Mouse (Mus musculus): Measurements from ENCODE around the gene Prune1. TPM values are rescaled to one million over a fixed set of nuclear protein-coding genes. Genes with fewer than 3 reads are reported as not detected.
"Not testable (repeated sequence)": the region's sequence is repeated elsewhere in the genome, so short reads cannot be mapped to it uniquely, and the experiment has no call there.

Prune1 gene
- total RNA-seq, 2 experiments from 2014 or later = 3.3 to 4.4 TPM

GRCm38 (mm10) chr3:95227214-95227613 lies 54.7 kb downstream of the Prune1 start:
- ATAC-seq (replicated peaks; ENCODE audit: low FRiP score, poor library complexity, severe bottlenecking) = no peak

GRCm38 (mm10) chr3:95224295-95224694 lies 57.6 kb downstream of the Prune1 start:
- no peak for ATAC-seq (replicated peaks; ENCODE audit: low FRiP score, poor library complexity, severe bottlenecking)

GRCm38 (mm10) chr3:95223041-95223440 lies 58.8 kb downstream of the Prune1 start:
- no peak for ATAC-seq (replicated peaks; ENCODE audit: low FRiP score, poor library complexity, severe bottlenecking)

- ATAC-seq (replicated peaks; ENCODE audit: low FRiP score, poor library complexity, severe bottlenecking) = no peak
Measured at GRCm38 (mm10) chr3:95218466-95219137, 63.3 kb downstream of the Prune1 start.

- ATAC-seq (replicated peaks; ENCODE audit: low FRiP score, poor library complexity, severe bottlenecking) = peak; percentile 89
Measured at GRCm38 (mm10) chr3:95217255-95218134, 64.4 kb downstream of the Prune1 start, which contains the start of gene Gabpb2. Gene Gabpb2 (minus strand): TSS chr3:95217916.

GRCm38 (mm10) chr3:95216655-95217254 lies 65.1 kb downstream of the Prune1 start:
- ATAC-seq (replicated peaks; ENCODE audit: low FRiP score, poor library complexity, severe bottlenecking) = peak; percentile 23; the same call in 1 of the 2 replicates

- no peak for ATAC-seq (replicated peaks; ENCODE audit: low FRiP score, poor library complexity, severe bottlenecking)
Measured at GRCm38 (mm10) chr3:95213609-95213975, 68.3 kb downstream of the Prune1 start.

- ATAC-seq (replicated peaks; ENCODE audit: low FRiP score, poor library complexity, severe bottlenecking) = not testable (repeated sequence)
Measured at GRCm38 (mm10) chr3:95212889-95213608, 68.8 kb downstream of the Prune1 start.

- ATAC-seq (replicated peaks; ENCODE audit: low FRiP score, poor library complexity, severe bottlenecking) = no peak
Measured at GRCm38 (mm10) chr3:95210585-95210984, 71.3 kb downstream of the Prune1 start.

GRCm38 (mm10) chr3:95208286-95208685 lies 73.6 kb downstream of the Prune1 start:
- no peak for ATAC-seq (replicated peaks; ENCODE audit: low FRiP score, poor library complexity, severe bottlenecking)

GRCm38 (mm10) chr3:95203880-95204279 lies 78.0 kb downstream of the Prune1 start:
- ATAC-seq (replicated peaks; ENCODE audit: low FRiP score, poor library complexity, severe bottlenecking) = no peak

Other genes starting within 250 kb of the Prune1 start
- gene Psmd4, start 239.5 kb downstream of the Prune1 start, total RNA-seq (2015; ENCODE audit: low replicate concordance) = 76.9 and 89.3 TPM in 2 replicates
- gene Psmd4, start 239.5 kb downstream of the Prune1 start, total RNA-seq (2017; ENCODE audit: low replicate concordance) = 102 and 150 TPM in 2 replicates
- 31.5 and 42.4 TPM in 2 replicates for gene Pip5k1a, start 175.1 kb downstream of the Prune1 start, total RNA-seq (2015; ENCODE audit: low replicate concordance)
- 71.0 and 81.5 TPM in 2 replicates for gene Pip5k1a, start 175.1 kb downstream of the Prune1 start, total RNA-seq (2017; ENCODE audit: low replicate concordance)
- gene Vps72, start 171.1 kb downstream of the Prune1 start, total RNA-seq (2015; ENCODE audit: low replicate concordance) = 8.5 and 19.4 TPM in 2 replicates
- gene Vps72, start 171.1 kb downstream of the Prune1 start, total RNA-seq (2017; ENCODE audit: low replicate concordance) = 14.6 and 18.8 TPM in 2 replicates
- gene Tmod4, start 157.6 kb downstream of the Prune1 start, total RNA-seq (2015; ENCODE audit: low replicate concordance) = not detected in 2 replicates
- 0.17 and 3.3 TPM in 2 replicates for gene Tmod4, start 157.6 kb downstream of the Prune1 start, total RNA-seq (2017; ENCODE audit: low replicate concordance)
- gene Scnm1, start 148.1 kb downstream of the Prune1 start, total RNA-seq (2015; ENCODE audit: low replicate concordance) = 36.4 and 39.0 TPM in 2 replicates
- 38.9 and 39.8 TPM in 2 replicates for gene Scnm1, start 148.1 kb downstream of the Prune1 start, total RNA-seq (2017; ENCODE audit: low replicate concordance)
- gene Lysmd1, start 148.0 kb downstream of the Prune1 start, total RNA-seq (2015; ENCODE audit: low replicate concordance) = 7.7 and 12.1 TPM in 2 replicates
- 11.7 and 13.7 TPM in 2 replicates for gene Lysmd1, start 148.0 kb downstream of the Prune1 start, total RNA-seq (2017; ENCODE audit: low replicate concordance)
- gene Tnfaip8l2, start 139.7 kb downstream of the Prune1 start, total RNA-seq (2015; ENCODE audit: low replicate concordance) = 10.2 and 17.1 TPM in 2 replicates
- gene Tnfaip8l2, start 139.7 kb downstream of the Prune1 start, total RNA-seq (2017; ENCODE audit: low replicate concordance) = 6.0 and 12.4 TPM in 2 replicates
- not detected in 2 replicates for gene Sema6c, start 121.6 kb downstream of the Prune1 start, total RNA-seq (2015; ENCODE audit: low replicate concordance)
- not detected in 2 replicates for gene Sema6c, start 121.6 kb downstream of the Prune1 start, total RNA-seq (2017; ENCODE audit: low replicate concordance)
- 12.5 and 16.1 TPM in 2 replicates for gene Gabpb2, start 64.2 kb downstream of the Prune1 start, total RNA-seq (2015; ENCODE audit: low replicate concordance)
- gene Gabpb2, start 64.2 kb downstream of the Prune1 start, total RNA-seq (2017; ENCODE audit: low replicate concordance) = 38.1 and 40.8 TPM in 2 replicates
- gene Cdc42se1, start 53.3 kb downstream of the Prune1 start, total RNA-seq (2015; ENCODE audit: low replicate concordance) = 35.9 and 53.4 TPM in 2 replicates
- gene Cdc42se1, start 53.3 kb downstream of the Prune1 start, total RNA-seq (2017; ENCODE audit: low replicate concordance) = 12.8 and 21.5 TPM in 2 replicates
- 3.1 TPM in 1 of 2 replicates, not detected in the other for gene Mllt11, start 49.9 kb downstream of the Prune1 start, total RNA-seq (2015; ENCODE audit: low replicate concordance)
- gene Mllt11, start 49.9 kb downstream of the Prune1 start, total RNA-seq (2017; ENCODE audit: low replicate concordance) = 0.14 TPM in 1 of 2 replicates, not detected in the other
- not detected in 2 replicates for gene Gm128, start 40.5 kb downstream of the Prune1 start, total RNA-seq (2015; ENCODE audit: low replicate concordance)
- not detected in 2 replicates for gene Gm128, start 40.5 kb downstream of the Prune1 start, total RNA-seq (2017; ENCODE audit: low replicate concordance)
- gene Bnipl, start 30.9 kb downstream of the Prune1 start, total RNA-seq (2015; ENCODE audit: low replicate concordance) = not detected in 2 replicates
- 0.68 TPM in 1 of 2 replicates, not detected in the other for gene Bnipl, start 30.9 kb downstream of the Prune1 start, total RNA-seq (2017; ENCODE audit: low replicate concordance)
- 23.2 and 27.4 TPM in 2 replicates for gene Mindy1, start 731 bp downstream of the Prune1 start, total RNA-seq (2015; ENCODE audit: low replicate concordance)
- 17.7 and 28.2 TPM in 2 replicates for gene Mindy1, start 731 bp downstream of the Prune1 start, total RNA-seq (2017; ENCODE audit: low replicate concordance)
- 2.7 and 3.3 TPM in 2 replicates for gene Anxa9, start 25.1 kb upstream of the Prune1 start, total RNA-seq (2015; ENCODE audit: low replicate concordance)
- 0.98 and 2.1 TPM in 2 replicates for gene Anxa9, start 25.1 kb upstream of the Prune1 start, total RNA-seq (2017; ENCODE audit: low replicate concordance)
- 45.1 and 45.2 TPM in 2 replicates for gene Cers2, start 32.7 kb upstream of the Prune1 start, total RNA-seq (2015; ENCODE audit: low replicate concordance)
- gene Cers2, start 32.7 kb upstream of the Prune1 start, total RNA-seq (2017; ENCODE audit: low replicate concordance) = 26.8 and 31.9 TPM in 2 replicates
- gene Setdb1, start 75.1 kb upstream of the Prune1 start, total RNA-seq (2015; ENCODE audit: low replicate concordance) = 6.1 and 20.6 TPM in 2 replicates
- gene Setdb1, start 75.1 kb upstream of the Prune1 start, total RNA-seq (2017; ENCODE audit: low replicate concordance) = 6.6 and 7.5 TPM in 2 replicates
- gene 4930558C23Rik, start 120.8 kb upstream of the Prune1 start, total RNA-seq (2015; ENCODE audit: low replicate concordance) = not detected in 2 replicates
- gene 4930558C23Rik, start 120.8 kb upstream of the Prune1 start, total RNA-seq (2017; ENCODE audit: low replicate concordance) = not detected in 2 replicates
- 35.9 and 43.1 TPM in 2 replicates for gene Arnt, start 152.3 kb upstream of the Prune1 start, total RNA-seq (2015; ENCODE audit: low replicate concordance)
- 36.0 and 53.4 TPM in 2 replicates for gene Arnt, start 152.3 kb upstream of the Prune1 start, total RNA-seq (2017; ENCODE audit: low replicate concordance)
- gene Ctsk, start 217.2 kb upstream of the Prune1 start, total RNA-seq (2015; ENCODE audit: low replicate concordance) = 5.2 TPM in 1 of 2 replicates, not detected in the other
- gene Ctsk, start 217.2 kb upstream of the Prune1 start, total RNA-seq (2017; ENCODE audit: low replicate concordance) = 1.0 TPM in 1 of 2 replicates, not detected in the other
- gene Ctss, start 244.7 kb upstream of the Prune1 start, total RNA-seq (2015; ENCODE audit: low replicate concordance) = 96.5 and 125 TPM in 2 replicates
- 142 and 143 TPM in 2 replicates for gene Ctss, start 244.7 kb upstream of the Prune1 start, total RNA-seq (2017; ENCODE audit: low replicate concordance)

All from erythroblast, adult 5-6 weeks (primary cell).